Mouse (Mus musculus) C3H10T1/2 (cell line): Measurements from ENCODE around the gene Triap1. TPM values are rescaled to one million over a fixed set of nuclear protein-coding genes. Genes with fewer than 3 reads are reported as not detected.

Experiments
- polyA plus RNA-seq, 2 experiments: library from polyadenylated mRNA; unstranded; fragments of >200 nt; fragmentation: generic; extraction: Trizol; gene quantifications; one replicate each; pipeline ENCODE4 v1.2.1; 2012; ENCODE audit warnings: missing spikeins in 2 of 2

Gene Triap1
- polyA plus RNA-seq, result 10 to 100 TPM; 17.9 to 41.0 TPM

GRCm38 (mm10) chr5:115340577-115341313, at the start of gene Triap1, which contains the start of gene Gatc:
Gene Triap1 (plus strand): TSS chr5:115341225.
Gene Gatc (minus strand): TSS chr5:115341178.

GRCm38 (mm10) chr5:115300792-115301614, 40.0 kb upstream of the Triap1 start, which contains the start of gene Dynll1:
Gene Dynll1 (minus strand): TSS chr5:115300999.

GRCm38 (mm10) chr5:115326875-115327609, 14.0 kb upstream of the Triap1 start, which contains the start of gene Srsf9:
Gene Srsf9 (plus strand): TSS chr5:115327177.

DNA sequence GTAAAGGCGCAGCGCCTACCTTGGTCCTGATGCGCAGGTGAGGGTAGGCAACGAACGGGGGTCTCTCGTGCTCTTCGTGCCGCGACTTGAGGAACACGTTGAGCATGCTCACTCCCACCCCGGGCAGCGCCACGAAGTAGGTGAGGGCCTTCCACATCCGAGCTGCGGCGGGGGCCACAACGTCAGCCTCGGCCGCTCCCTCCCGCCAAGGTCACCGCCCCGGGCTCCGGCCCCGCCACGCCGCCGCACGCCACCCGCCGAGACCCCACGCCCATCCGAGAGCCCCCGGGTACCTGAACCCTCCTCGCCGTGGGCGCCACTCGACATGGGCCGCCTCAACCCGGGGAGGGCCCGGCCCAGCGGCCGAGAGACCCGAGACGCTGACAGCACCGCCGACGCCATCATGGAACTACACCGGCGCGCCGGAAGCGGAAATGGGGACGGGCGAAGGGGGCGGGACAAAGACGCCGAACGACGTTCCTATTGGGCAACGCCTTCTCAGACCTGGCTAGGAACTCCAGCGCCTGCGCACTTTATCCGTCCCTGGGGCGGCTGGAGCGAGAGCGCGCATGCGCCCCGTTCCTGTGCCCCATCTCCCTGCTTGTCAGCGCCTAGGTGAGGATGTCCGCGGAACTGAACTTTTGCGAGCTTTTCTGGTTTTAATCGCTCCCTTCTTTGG, 7.7 kb downstream of the Triap1 start, which contains the start of gene Cox6a1:
TSS of gene Cox6a1 (minus strand) at position 436 of the 679 bp plus-strand sequence.

Other genes with a start within 250 kb of the Triap1 start
- gene Gm10401, start 242.9 kb upstream of the Triap1 start, polyA plus RNA-seq, result 10 to 100 TPM in 1 of 2 experiments, 1 to 10 TPM in 1; 4.7 to 13.3 TPM
- gene Acads, start 221.9 kb upstream of the Triap1 start, polyA plus RNA-seq, result 10 to 100 TPM; 46.2 to 54.7 TPM
- gene Unc119b, start 206.2 kb upstream of the Triap1 start, polyA plus RNA-seq, result 10 to 100 TPM; 13.3 to 33.6 TPM
- gene Mlec, start 183.0 kb upstream of the Triap1 start, polyA plus RNA-seq, result 10 to 100 TPM; 18.5 to 63.7 TPM
- gene Cabp1, start 146.8 kb upstream of the Triap1 start, polyA plus RNA-seq, result under 1 TPM; 0.04 to 0.15 TPM
- 100 to 1,000 TPM in 1 of 2 experiments, 10 to 100 TPM in 1; 79.2 to 180 TPM for gene Pop5, start 105.4 kb upstream of the Triap1 start, polyA plus RNA-seq
- gene Rnf10, start 68.3 kb upstream of the Triap1 start, polyA plus RNA-seq, result 100 to 1,000 TPM in 1 of 2 experiments, 10 to 100 TPM in 1; 88.2 to 152 TPM
- 10 to 100 TPM; 11.0 to 18.1 TPM for gene Coq5, start 61.6 kb upstream of the Triap1 start, polyA plus RNA-seq
- 100 to 1,000 TPM; 474 to 488 TPM for gene Dynll1, start 40.2 kb upstream of the Triap1 start, polyA plus RNA-seq
- 10 to 100 TPM; 49.7 to 75.2 TPM for gene Srsf9, start 14.0 kb upstream of the Triap1 start, polyA plus RNA-seq
- gene Gatc, start within 50 bp of the Triap1 start, polyA plus RNA-seq, result 10 to 100 TPM in 1 of 2 experiments, 1 to 10 TPM in 1; 3.9 to 12.6 TPM
- 1,000 to 10,000 TPM; 1,611 to 2,667 TPM for gene Cox6a1, start 7.8 kb downstream of the Triap1 start, polyA plus RNA-seq
- under 1 TPM; 0.02 to 0.42 TPM for gene Msi1, start 88.4 kb downstream of the Triap1 start, polyA plus RNA-seq
- gene Pla2g1b, start 125.0 kb downstream of the Triap1 start, polyA plus RNA-seq, result under 1 TPM in 1 of 2 experiments, not detected in 1; 0.25 TPM
- gene Sirt4, start 143.5 kb downstream of the Triap1 start, polyA plus RNA-seq, result 10 to 100 TPM in 1 of 2 experiments, 1 to 10 TPM in 1; 2.2 to 17.1 TPM
- 10 to 100 TPM; 21.6 to 62.7 TPM for gene Pxn, start 165.5 kb downstream of the Triap1 start, polyA plus RNA-seq
- gene Rplp0, start 218.2 kb downstream of the Triap1 start, polyA plus RNA-seq, result 1,000 to 10,000 TPM; 4,412 to 6,933 TPM
- 10 to 100 TPM; 37.3 to 42.7 TPM for gene Gcn1l1, start 224.0 kb downstream of the Triap1 start, polyA plus RNA-seq